Mouse (Mus musculus): ENCODE data around the gene Ahdc1. TPM values are rescaled to one million over a fixed set of nuclear protein-coding genes. Genes with fewer than 3 reads are reported as not detected.

Gene Ahdc1
- polyA plus RNA-seq, 2 experiments, result 0.53 to 1.3 TPM

- Histone ChIP-seq H3K27me3 (ENCODE audit: control insufficient read depth, insufficient read depth, low read length) (no peaks in the 10 kb centered on the region), H3K4me3 (ENCODE audit: insufficient read depth in 1 of 2, low read depth in 2 of 2, low read length in 2 of 2) (no peak overlapping the region), H3K4me1 (replicated peaks; ENCODE audit: control insufficient read depth in 2 of 2, insufficient read depth in 2 of 2, low read length in 1 of 2) (peaks cover 35 to 36% of the 10 kb centered on the region in 2 experiments), H3K9me3 (ENCODE audit: control insufficient read depth, low read length) (no peaks in the 10 kb centered on the region), H3K36me3 (replicated peaks; ENCODE audit: control insufficient read depth, insufficient read depth, low read depth) (no peaks in the 10 kb centered on the region), H3K9ac (replicated peaks) (no peak overlapping the region), H3K4me2 (ENCODE audit: low read depth) (no peak overlapping the region), H3K27ac (no peak overlapping the region)
- DNase-seq (ENCODE audit: low read depth in 3 of 3, low spot score in 3 of 3), result no peak
- 55% methylated on average over 6 of the region's 6 CpGs for WGBS (ENCODE audit: insufficient replicate concordance)
- TF ChIP-seq CTCF (IDR thresholded peaks at IDR 0.05; ENCODE audit: low read depth) (no peak), EP300 (IDR thresholded peaks at IDR 0.05; ENCODE audit: low read depth) (no peak)
- ATAC-seq (ENCODE audit: insufficient read depth), result no peak
Observed at GRCm38 (mm10) chr4:133054530-133054929, 43.5 kb downstream of the Ahdc1 start.

- 84% methylated on average over 8 of the region's 8 CpGs for WGBS (ENCODE audit: insufficient replicate concordance)
- H3K9ac ChIP-seq (replicated peaks), result no peak overlapping the region
- H3K27me3 ChIP-seq (ENCODE audit: control insufficient read depth, insufficient read depth, low read length), result no peaks in the 10 kb centered on the region
- peak overlapping the region; percentile 72; the same call in 1 of the 2 replicates for H3K4me2 ChIP-seq (ENCODE audit: low read depth)
- TF ChIP-seq EP300 (IDR thresholded peaks at IDR 0.05; ENCODE audit: low read depth) (no peak), CTCF (IDR thresholded peaks at IDR 0.05; ENCODE audit: low read depth) (no peak)
- no peak for ATAC-seq (ENCODE audit: insufficient read depth)
- H3K27ac ChIP-seq, result peak overlapping the region; percentile 39
- H3K9me3 ChIP-seq (ENCODE audit: control insufficient read depth, low read length), result no peaks in the 10 kb centered on the region
- no peak for DNase-seq (ENCODE audit: low read depth in 3 of 3, low spot score in 3 of 3)
- no peak overlapping the region for H3K4me3 ChIP-seq (ENCODE audit: insufficient read depth in 1 of 2, low read depth in 2 of 2, low read length in 2 of 2)
- H3K36me3 ChIP-seq (replicated peaks; ENCODE audit: control insufficient read depth, insufficient read depth, low read depth), result no peaks in the 10 kb centered on the region
- H3K4me1 ChIP-seq (replicated peaks; ENCODE audit: control insufficient read depth in 2 of 2, insufficient read depth in 2 of 2, low read length in 1 of 2), result peaks cover 38 to 40% of the 10 kb centered on the region in 2 experiments
Observed at GRCm38 (mm10) chr4:133055163-133055951, 44.3 kb downstream of the Ahdc1 start.

DNA sequence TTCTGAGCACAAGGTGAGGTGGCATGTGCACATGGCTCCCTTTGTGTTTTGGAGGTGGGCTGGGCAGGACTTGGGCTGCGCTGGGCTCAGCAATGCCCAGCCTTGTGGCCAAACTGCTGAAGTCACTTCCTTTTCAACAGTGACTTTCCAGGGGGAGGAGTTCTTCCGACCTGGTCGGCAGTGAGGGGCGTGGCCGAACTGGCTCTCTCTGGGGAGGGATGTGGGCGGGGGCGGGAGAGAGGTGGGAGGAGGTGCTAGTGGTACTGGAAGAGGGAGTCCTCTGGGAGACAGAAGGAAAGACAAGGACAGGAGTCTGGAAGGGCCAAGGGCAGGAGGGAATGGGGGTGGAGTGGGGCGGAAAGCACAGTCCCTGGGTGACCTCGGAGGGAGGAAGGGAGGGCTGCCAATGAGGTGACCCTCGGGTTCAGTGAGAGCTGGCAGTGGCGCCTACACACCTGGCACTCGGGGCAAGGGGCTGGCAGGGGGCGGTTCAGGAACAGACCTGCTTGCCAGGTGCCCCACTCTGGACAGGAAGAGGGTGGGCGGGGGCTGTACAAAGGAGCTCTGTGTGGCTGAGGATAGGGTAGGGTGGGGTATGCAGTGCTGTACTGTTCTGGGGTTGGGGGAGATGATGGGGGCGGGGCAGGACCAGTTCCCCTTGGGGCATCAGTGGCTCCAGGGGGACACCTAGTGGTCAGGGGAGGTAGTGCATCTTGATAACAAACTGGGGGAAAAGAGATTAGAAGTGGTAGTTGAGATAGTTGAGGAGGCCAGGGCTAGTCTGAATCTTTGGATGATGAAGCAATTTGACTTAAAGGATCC is 45.2 kb downstream of the Ahdc1 start:
- peaks cover 38 to 40% of the 10 kb centered on the region in 2 experiments for H3K4me1 ChIP-seq (replicated peaks; ENCODE audit: control insufficient read depth in 2 of 2, insufficient read depth in 2 of 2, low read length in 1 of 2)
- peak overlapping the region; percentile 7 to 30; a peak in 3 of 4 replicates for H3K4me3 ChIP-seq (ENCODE audit: insufficient read depth in 1 of 2, low read depth in 2 of 2, low read length in 2 of 2)
- H3K9ac ChIP-seq (replicated peaks), result peak overlapping the region; percentile 27; the same call in 1 of the 2 replicates
- peak; percentile 49 for ATAC-seq (ENCODE audit: insufficient read depth)
- peak; percentile 89 for TF ChIP-seq CTCF (IDR thresholded peaks at IDR 0.05; ENCODE audit: low read depth)
- no peak for TF ChIP-seq EP300 (IDR thresholded peaks at IDR 0.05; ENCODE audit: low read depth)
- DNase-seq (ENCODE audit: low read depth in 3 of 3, low spot score in 3 of 3), result peak; percentile 53 to 74 (median 56)
- H3K9me3 ChIP-seq (ENCODE audit: control insufficient read depth, low read length), result no peaks in the 10 kb centered on the region
- H3K36me3 ChIP-seq (replicated peaks; ENCODE audit: control insufficient read depth, insufficient read depth, low read depth), result no peaks in the 10 kb centered on the region; the same call in 1 of the 2 replicates
- WGBS (ENCODE audit: insufficient replicate concordance), result 2% methylated on average over 15 of the region's 15 CpGs
- H3K27ac ChIP-seq, result peak overlapping the region; percentile 96
- H3K27me3 ChIP-seq (ENCODE audit: control insufficient read depth, insufficient read depth, low read length), result no peaks in the 10 kb centered on the region
- H3K4me2 ChIP-seq (ENCODE audit: low read depth), result peak overlapping the region; percentile 72

DNA sequence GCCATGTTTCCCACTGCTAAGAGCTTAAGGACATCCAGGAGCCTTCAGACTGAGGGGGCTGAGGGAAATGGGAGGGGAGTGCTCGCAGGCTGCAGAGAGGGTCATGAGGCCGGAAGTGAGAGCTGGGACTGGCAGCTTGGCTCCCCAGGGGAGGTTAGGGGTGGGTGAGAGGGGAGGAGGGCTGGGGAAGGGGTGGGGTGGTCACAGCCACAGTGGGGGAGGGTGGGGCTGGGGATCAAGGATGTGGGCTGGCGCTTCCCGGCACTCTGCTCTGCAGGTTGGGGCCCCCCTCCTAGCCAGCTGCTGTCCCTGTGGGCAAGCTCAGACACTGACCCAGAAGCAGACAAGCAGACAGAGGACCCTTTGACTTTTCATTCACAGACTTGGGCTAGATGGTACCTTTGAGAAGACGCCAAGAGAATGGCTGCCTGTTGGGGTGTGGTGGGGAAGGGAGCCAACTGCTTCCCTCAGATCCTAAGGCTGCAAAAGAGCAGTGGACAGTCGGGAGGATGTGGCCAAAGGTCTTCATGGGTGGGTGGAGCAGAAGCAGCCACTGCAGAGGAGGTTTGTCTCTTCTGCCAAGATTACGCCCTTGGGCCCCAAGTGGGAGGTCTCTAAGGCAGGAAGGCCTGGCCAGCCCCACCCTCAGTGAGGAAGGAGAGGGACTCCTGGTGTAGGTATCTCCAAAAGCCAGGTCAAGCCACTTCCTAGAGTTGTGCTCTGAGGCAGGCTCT is 46.5 kb downstream of the Ahdc1 start:
- no peaks in the 10 kb centered on the region for H3K27me3 ChIP-seq (ENCODE audit: control insufficient read depth, insufficient read depth, low read length)
- peak overlapping the region; percentile 34 to 39 for H3K4me3 ChIP-seq (ENCODE audit: insufficient read depth in 1 of 2, low read depth in 2 of 2, low read length in 2 of 2)
- DNase-seq (ENCODE audit: low read depth in 3 of 3, low spot score in 3 of 3) (peak; percentile 67 to 75 (median 72)), ATAC-seq (ENCODE audit: insufficient read depth) (peak; percentile 85)
- H3K4me1 ChIP-seq (replicated peaks; ENCODE audit: control insufficient read depth in 2 of 2, insufficient read depth in 2 of 2, low read length in 1 of 2), result peaks cover 38 to 40% of the 10 kb centered on the region in 2 experiments
- TF ChIP-seq EP300 (IDR thresholded peaks at IDR 0.05; ENCODE audit: low read depth) (no peak), CTCF (IDR thresholded peaks at IDR 0.05; ENCODE audit: low read depth) (no peak)
- peak overlapping the region; percentile 96 for H3K27ac ChIP-seq
- H3K4me2 ChIP-seq (ENCODE audit: low read depth), result peak overlapping the region; percentile 75
- H3K9ac ChIP-seq (replicated peaks), result peak overlapping the region; percentile 44
- H3K9me3 ChIP-seq (ENCODE audit: control insufficient read depth, low read length), result no peaks in the 10 kb centered on the region
- WGBS (ENCODE audit: insufficient replicate concordance), result 1% methylated on average over 7 of the region's 7 CpGs
- H3K36me3 ChIP-seq (replicated peaks; ENCODE audit: control insufficient read depth, insufficient read depth, low read depth), result no peaks in the 10 kb centered on the region; the same call in 1 of the 2 replicates

Measured in liver, embryonic 14.5 days (tissue).